In the genomic region with DNA sequence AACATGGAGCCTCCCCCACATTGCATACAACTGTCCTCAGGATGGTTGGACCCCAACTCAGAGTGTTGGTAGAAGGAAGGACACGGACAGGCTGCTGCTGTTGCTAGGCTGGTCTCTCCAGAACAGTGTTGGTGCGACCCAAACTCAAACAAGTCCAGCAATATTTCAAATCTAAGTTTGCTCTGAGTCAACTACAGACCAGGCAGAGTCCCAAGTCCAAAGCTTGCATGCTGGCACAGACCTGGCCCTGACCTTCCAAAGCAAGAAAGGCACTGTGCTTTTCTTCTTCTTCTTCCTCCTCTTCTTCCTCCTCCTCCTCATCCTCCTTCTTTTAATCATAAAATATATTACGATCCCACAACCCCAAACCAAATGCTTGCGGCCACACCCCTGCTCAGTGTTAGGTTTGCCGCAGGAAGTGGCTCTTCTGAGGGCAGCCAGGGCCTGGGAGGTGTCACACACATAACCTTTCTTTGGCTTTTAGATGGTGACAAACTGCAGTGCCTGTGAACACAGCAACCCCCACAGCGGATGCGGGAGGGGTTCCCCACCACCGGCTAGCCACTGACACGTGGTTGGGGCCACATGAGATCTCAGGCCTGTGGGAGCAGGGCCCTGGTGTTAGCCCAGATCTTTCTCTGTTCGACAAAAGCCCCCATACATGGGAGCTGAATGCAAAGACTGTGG, we compare ENCODE assay signal across 15 mouse cellular contexts. TPM values are rescaled to one million over a fixed set of nuclear protein-coding genes. Genes with fewer than 3 reads are reported as not detected.
DNase-seq lines count a peak whose midpoint lies in the region; ATAC-seq and TF ChIP-seq lines count a peak whose summit lies in the region.
"Had no signal": no experiment of that assay in that cellular context is flagged by ENCODE, and none has a peak within 500 bp of the region (broad histone marks: within the 10 kb centered on the region; RNA-seq: fewer than 3 reads in every experiment).

No protein-coding gene starts in this region.

- no peak for TF ChIP-seq EP300 in stomach, postnatal 0 days (optimal IDR thresholded peaks at IDR 0.05)

- 0 out of 2 replicates have a peak overlapping the region, but pooled peaks have one; percentile 19 for H3K27ac ChIP-seq in liver, embryonic 15.5 days (replicated peaks)
- H3K27ac ChIP-seq in stomach, postnatal 0 days (replicated peaks) = peak overlapping the region; percentile 49; the same call in 1 of the 2 replicates
- no peak overlapping the region for H3K27ac ChIP-seq in heart, embryonic 10.5 days
- H3K27ac ChIP-seq: midbrain, embryonic 10.5 days had no signal

- 36% methylated on average over 10 of the region's 10 CpGs for WGBS in liver, embryonic 15.5 days (ENCODE audit: insufficient replicate concordance)
- WGBS in stomach, postnatal 0 days = 54% methylated on average over 10 of the region's 10 CpGs
- WGBS in heart, embryonic 10.5 days = 80% methylated on average over 10 of the region's 10 CpGs

- H3K9me3 ChIP-seq in liver, embryonic 15.5 days (replicated peaks) = no peaks in the 10 kb centered on the region
- no peaks in the 10 kb centered on the region for H3K9me3 ChIP-seq in stomach, postnatal 0 days (ENCODE audit: control insufficient read depth, low read length)
- H3K9me3 ChIP-seq in heart, embryonic 10.5 days = no peaks in the 10 kb centered on the region
- H3K9me3 ChIP-seq: midbrain, embryonic 10.5 days had no signal

- H3K9ac ChIP-seq in liver, embryonic 15.5 days = no peak overlapping the region
- no peak overlapping the region for H3K9ac ChIP-seq in stomach, postnatal 0 days (ENCODE audit: low read length)

- no peaks in the 10 kb centered on the region for H3K36me3 ChIP-seq in liver, embryonic 15.5 days (replicated peaks)
- H3K36me3 ChIP-seq in stomach, postnatal 0 days (ENCODE audit: control insufficient read depth, insufficient read depth, low read length) = no peaks in the 10 kb centered on the region
- no peaks in the 10 kb centered on the region for H3K36me3 ChIP-seq in heart, embryonic 10.5 days
- H3K36me3 ChIP-seq: midbrain, embryonic 10.5 days had no signal

- no peak overlapping the region for H3K4me2 ChIP-seq in liver, embryonic 15.5 days
- no peak overlapping the region for H3K4me2 ChIP-seq in stomach, postnatal 0 days (replicated peaks; ENCODE audit: low read depth)

- peak; percentile 46 to 67; a peak in 3 of 4 replicates for ATAC-seq in hematopoietic stem cell, adult 5-6 weeks (replicated peaks in 1 of 2; ENCODE audit: insufficient read depth in 1 of 2, low FRiP score in 2 of 2, low TSS enrichment in 1 of 2, low read depth in 1 of 2, poor library complexity in 2 of 2, severe bottlenecking in 2 of 2)
- peak; percentile 42; the same call in 1 of the 2 replicates for ATAC-seq in liver, embryonic 15.5 days (ENCODE audit: insufficient read depth)
- peak; percentile 85 for ATAC-seq in stomach, postnatal 0 days (ENCODE audit: low FRiP score, low TSS enrichment)
- ATAC-seq: lung, postnatal 0 days; Patski had no signal

- H3K4me3 ChIP-seq in liver, embryonic 15.5 days (replicated peaks) = no peak overlapping the region
- no peak overlapping the region for H3K4me3 ChIP-seq in stomach, postnatal 0 days (ENCODE audit: low read depth, low read length)
- no peak overlapping the region for H3K4me3 ChIP-seq in heart, embryonic 10.5 days
- H3K4me3 ChIP-seq: midbrain, embryonic 10.5 days had no signal

- no peaks in the 10 kb centered on the region for H3K27me3 ChIP-seq in liver, embryonic 15.5 days
- H3K27me3 ChIP-seq in stomach, postnatal 0 days (ENCODE audit: control insufficient read depth, insufficient read depth, low read length) = no peaks in the 10 kb centered on the region
- peaks cover 57% of the 10 kb centered on the region for H3K27me3 ChIP-seq in heart, embryonic 10.5 days (ENCODE audit: insufficient read depth, poor library complexity, severe bottlenecking)

- H3K4me1 ChIP-seq in liver, embryonic 15.5 days (replicated peaks) = peaks cover 11% of the 10 kb centered on the region
- H3K4me1 ChIP-seq in stomach, postnatal 0 days (replicated peaks; ENCODE audit: control insufficient read depth, insufficient read depth) = no peaks in the 10 kb centered on the region
- peaks cover 21% of the 10 kb centered on the region for H3K4me1 ChIP-seq in heart, embryonic 10.5 days

- peak; percentile 58 for DNase-seq in T-cell, adult 2 months (ENCODE audit: low spot score)
- peak; percentile 57 for DNase-seq in stomach, postnatal 0 days (ENCODE audit: low spot score)
- DNase-seq in urinary bladder, adult 2 months (ENCODE audit: low spot score) = no peak
- no peak for DNase-seq in heart, embryonic 10.5 days (ENCODE audit: low spot score)
- no peak for DNase-seq in left cerebral cortex, adult 8-10 months (ENCODE audit: low spot score in 2 of 2)
- DNase-seq: cerebellum, adult 2 months; heart, adult 11 months; heart, postnatal 10 days; kidney, postnatal 14 days had no signal

- TF ChIP-seq CTCF in stomach, postnatal 0 days (IDR thresholded peaks at IDR 0.05; ENCODE audit: low read depth) = no peak

RNA-seq across cellular contexts. Expression of a gene that starts 40.2 kb away (rescaled TPM):
- not detected in 2 replicates for total RNA-seq in hematopoietic stem cell, adult 5-6 weeks (2017)
- not detected in 2 replicates for polyA plus RNA-seq in liver, embryonic 15.5 days (2015; fragmentation: Nextera tagmentation; extraction: Ambion mirVana)
- not detected in 2 replicates for polyA plus RNA-seq in stomach, postnatal 0 days (2015; fragmentation: Nextera tagmentation; extraction: Ambion mirVana)
- not detected in 2 replicates for polyA plus RNA-seq in urinary bladder, adult 2 months (2012; rRNA removed)
- not detected in 2 replicates for polyA plus RNA-seq in heart, embryonic 10.5 days (2016; fragmentation: Nextera tagmentation; extraction: Ambion mirVana)
- not detected for total RNA-seq in left cerebral cortex, adult 8-10 months (2022)
- total RNA-seq: adrenal gland, adult 18-20 months; heart, postnatal 10 days had no signal
- polyA plus RNA-seq: lung, postnatal 0 days; midbrain, embryonic 10.5 days; Patski had no signal

Comparison
In these comparisons a context has a peak if more than half of its experiments do, and no peak if none do; other contexts are left out.
1. DNase-seq: peak in T-cell, adult 2 months (single experiment) and stomach, postnatal 0 days (single experiment); none in urinary bladder, adult 2 months (single experiment), heart, embryonic 10.5 days (single experiment) and left cerebral cortex, adult 8-10 months (0 of 2).
2. Peak in every context shown above with its lines, with median percentiles within 50 percentile points of each other: ATAC-seq.